ENCODE assay signal across 8 mouse cellular contexts in genomic region chr5:82966180-82966579, GRCm38 (mm10).
DNase-seq lines count a peak whose midpoint lies in the region; ATAC-seq lines count a peak whose summit lies in the region.
"Had no signal": no experiment of that assay in that cellular context is flagged by ENCODE, and none has a peak within 500 bp of the region (broad histone marks: within the 10 kb centered on the region; RNA-seq: fewer than 3 reads in every experiment).

No protein-coding gene starts in this region.

- peak; percentile 97 for ATAC-seq in forebrain, embryonic 13.5 days
- peak; percentile 86 for ATAC-seq in midbrain, embryonic 11.5 days (ENCODE audit: low FRiP score)

- DNase-seq in 416B (ENCODE audit: low read depth): peak; percentile 21
- peak; percentile 84 for DNase-seq in adipocyte (ENCODE audit: low spot score)
- peak; percentile 69 to 82 for DNase-seq in layer of hippocampus, adult 18-20 months (ENCODE audit: low spot score in 2 of 2)
- peak; percentile 89 for DNase-seq in midbrain, embryonic 11.5 days (ENCODE audit: low spot score, missing footprints)
- no peak for DNase-seq in thymus, postnatal 14 days
- DNase-seq in yolk sac, embryonic 10.5 days (ENCODE audit: low spot score): no peak
- DNase-seq: liver, embryonic 13.5 days had no signal

- 23% methylated on average over 5 of the region's 5 CpGs for WGBS in forebrain, embryonic 13.5 days
- 34% methylated on average over 5 of the region's 5 CpGs for WGBS in midbrain, embryonic 11.5 days

- no peak overlapping the region for H3K4me2 ChIP-seq in forebrain, embryonic 13.5 days
- no peak overlapping the region for H3K4me2 ChIP-seq in midbrain, embryonic 11.5 days
- H3K4me2 ChIP-seq: liver, embryonic 13.5 days had no signal

- no peak overlapping the region for H3K9ac ChIP-seq in forebrain, embryonic 13.5 days
- no peak overlapping the region for H3K9ac ChIP-seq in midbrain, embryonic 11.5 days (ENCODE audit: low read length)
- H3K9ac ChIP-seq: liver, embryonic 13.5 days had no signal

- no peaks in the 10 kb centered on the region for H3K9me3 ChIP-seq in forebrain, embryonic 13.5 days (replicated peaks)
- H3K9me3 ChIP-seq in midbrain, embryonic 11.5 days (ENCODE audit: control insufficient read depth, low read length): no peaks in the 10 kb centered on the region
- H3K9me3 ChIP-seq: liver, embryonic 13.5 days had no signal

- peaks cover 4% of the 10 kb centered on the region; the same call in 1 of the 2 replicates for H3K4me1 ChIP-seq in forebrain, embryonic 13.5 days
- H3K4me1 ChIP-seq in midbrain, embryonic 11.5 days (ENCODE audit: control insufficient read depth, insufficient read depth, low read length): peaks cover 4% of the 10 kb centered on the region; the same call in 1 of the 2 replicates
- H3K4me1 ChIP-seq: liver, embryonic 13.5 days had no signal

- H3K4me3 ChIP-seq in forebrain, embryonic 13.5 days: no peak overlapping the region
- H3K4me3 ChIP-seq in midbrain, embryonic 11.5 days (ENCODE audit: low read depth, low read length): no peak overlapping the region
- H3K4me3 ChIP-seq: liver, embryonic 13.5 days had no signal

- H3K27ac ChIP-seq in forebrain, embryonic 13.5 days: no peak overlapping the region
- peak overlapping the region; percentile 44; the same call in 1 of the 2 replicates for H3K27ac ChIP-seq in midbrain, embryonic 11.5 days (ENCODE audit: low read depth, low read length)
- H3K27ac ChIP-seq: liver, embryonic 13.5 days had no signal

- H3K36me3 ChIP-seq in forebrain, embryonic 13.5 days (ENCODE audit: poor library complexity, severe bottlenecking): no peaks in the 10 kb centered on the region
- H3K36me3 ChIP-seq in midbrain, embryonic 11.5 days (ENCODE audit: control insufficient read depth, insufficient read depth, low read length): no peaks in the 10 kb centered on the region
- H3K36me3 ChIP-seq: liver, embryonic 13.5 days had no signal

- peaks cover 17% of the 10 kb centered on the region for H3K27me3 ChIP-seq in forebrain, embryonic 13.5 days
- no peaks in the 10 kb centered on the region for H3K27me3 ChIP-seq in midbrain, embryonic 11.5 days (ENCODE audit: control insufficient read depth, insufficient read depth, low read length)
- H3K27me3 ChIP-seq: liver, embryonic 13.5 days had no signal

Comparison
In these comparisons a context has a peak if more than half of its experiments do, and no peak if none do; other contexts are left out.
1. DNase-seq: peak in 416B (single experiment), adipocyte (single experiment), layer of hippocampus, adult 18-20 months (2 of 2) and midbrain, embryonic 11.5 days (single experiment); none in thymus, postnatal 14 days (single experiment) and yolk sac, embryonic 10.5 days (single experiment).